Mouse (Mus musculus): ENCODE measurements around the gene Ntrk3. TPM values are rescaled to one million over a fixed set of nuclear protein-coding genes. Genes with fewer than 3 reads are reported as not detected.

The Ntrk3 gene
- total RNA-seq, 2 experiments from 2014 or later, result 226 to 238 TPM

GRCm38 (mm10) chr7:78565386-78565785 lies 172.4 kb downstream of the Ntrk3 start:
- TF ChIP-seq CTCF (conservative IDR thresholded peaks at IDR 0.05), result no peak
- H3K27ac ChIP-seq, result no peak overlapping the region
- H3K4me3 ChIP-seq, result no peak overlapping the region
- DNase-seq (ENCODE audit: low spot score in 2 of 2), result no peak

- H3K27ac ChIP-seq, result no peak overlapping the region
- no peak for DNase-seq (ENCODE audit: low spot score in 2 of 2)
- H3K4me3 ChIP-seq, result no peak overlapping the region
- TF ChIP-seq CTCF (conservative IDR thresholded peaks at IDR 0.05), result no peak
Measured at GRCm38 (mm10) chr7:78558503-78558902, 179.3 kb downstream of the Ntrk3 start.

GRCm38 (mm10) chr7:78555532-78555931 lies 182.3 kb downstream of the Ntrk3 start:
- no peak for DNase-seq (ENCODE audit: low spot score in 2 of 2)
- Histone ChIP-seq H3K4me3 (no peak overlapping the region), H3K27ac (no peak overlapping the region)
- TF ChIP-seq CTCF (conservative IDR thresholded peaks at IDR 0.05), result no peak

- TF ChIP-seq CTCF (conservative IDR thresholded peaks at IDR 0.05), result no peak
- Histone ChIP-seq H3K27ac (no peak overlapping the region), H3K4me3 (no peak overlapping the region)
- no peak for DNase-seq (ENCODE audit: low spot score in 2 of 2)
Measured at GRCm38 (mm10) chr7:78549461-78549860, 188.4 kb downstream of the Ntrk3 start.

- Histone ChIP-seq H3K27ac (0 out of 2 replicates have a peak overlapping the region, but pooled peaks have one; percentile 18), H3K4me3 (no peak overlapping the region)
- no peak for DNase-seq (ENCODE audit: low spot score in 2 of 2)
- TF ChIP-seq CTCF (conservative IDR thresholded peaks at IDR 0.05), result no peak
Measured at GRCm38 (mm10) chr7:78548721-78549120, 189.1 kb downstream of the Ntrk3 start.

GRCm38 (mm10) chr7:78546551-78546950 lies 191.3 kb downstream of the Ntrk3 start:
- H3K27ac ChIP-seq, result no peak overlapping the region
- no peak overlapping the region for H3K4me3 ChIP-seq
- DNase-seq (ENCODE audit: low spot score in 2 of 2), result no peak
- no peak for TF ChIP-seq CTCF (conservative IDR thresholded peaks at IDR 0.05)

GRCm38 (mm10) chr7:78542468-78542867 lies 195.3 kb downstream of the Ntrk3 start:
- TF ChIP-seq CTCF (conservative IDR thresholded peaks at IDR 0.05), result no peak
- no peak for DNase-seq (ENCODE audit: low spot score in 2 of 2)
- H3K27ac ChIP-seq, result peak overlapping the region; percentile 61; the same call in 1 of the 2 replicates
- H3K4me3 ChIP-seq, result no peak overlapping the region

- Histone ChIP-seq H3K27ac (no peak overlapping the region), H3K4me3 (no peak overlapping the region)
- no peak for DNase-seq (ENCODE audit: low spot score in 2 of 2)
- TF ChIP-seq CTCF (conservative IDR thresholded peaks at IDR 0.05), result no peak
Measured at GRCm38 (mm10) chr7:78530286-78530685, 207.5 kb downstream of the Ntrk3 start.

- Histone ChIP-seq H3K4me3 (no peak overlapping the region), H3K27ac (no peak overlapping the region)
- TF ChIP-seq CTCF (conservative IDR thresholded peaks at IDR 0.05), result no peak
- no peak for DNase-seq (ENCODE audit: low spot score in 2 of 2)
Measured at GRCm38 (mm10) chr7:78528008-78528407, 209.8 kb downstream of the Ntrk3 start.

GRCm38 (mm10) chr7:78527564-78527963 lies 210.2 kb downstream of the Ntrk3 start:
- Histone ChIP-seq H3K27ac (no peak overlapping the region), H3K4me3 (no peak overlapping the region)
- TF ChIP-seq CTCF (conservative IDR thresholded peaks at IDR 0.05), result no peak
- no peak for DNase-seq (ENCODE audit: low spot score in 2 of 2)

- DNase-seq (ENCODE audit: low spot score in 2 of 2), result peak in 1 of 2 experiments; percentile 23
- no peak for TF ChIP-seq CTCF (conservative IDR thresholded peaks at IDR 0.05)
- peak overlapping the region; percentile 59; the same call in 1 of the 2 replicates for H3K27ac ChIP-seq
Measured at GRCm38 (mm10) chr7:78520243-78520927, 217.4 kb downstream of the Ntrk3 start.

GRCm38 (mm10) chr7:78519689-78520088 lies 218.1 kb downstream of the Ntrk3 start:
- DNase-seq (ENCODE audit: low spot score in 2 of 2), result no peak
- Histone ChIP-seq H3K27ac (peak overlapping the region; percentile 59; the same call in 1 of the 2 replicates), H3K4me3 (no peak overlapping the region)
- no peak for TF ChIP-seq CTCF (conservative IDR thresholded peaks at IDR 0.05)

More at GRCm38 (mm10) chr7:78520243-78520927, 217.4 kb downstream of the Ntrk3 start:
- H3K4me3 ChIP-seq, result no peak overlapping the region

GRCm38 (mm10) chr7:78518760-78519363 lies 218.9 kb downstream of the Ntrk3 start:
- peak in 1 of 2 experiments; percentile 19 for DNase-seq (ENCODE audit: low spot score in 2 of 2)
- peak overlapping the region; percentile 43; the same call in 1 of the 2 replicates for H3K27ac ChIP-seq
- no peak for TF ChIP-seq CTCF (conservative IDR thresholded peaks at IDR 0.05)
- H3K4me3 ChIP-seq, result no peak overlapping the region

Measured in layer of hippocampus, adult 2 months (tissue).